Mouse (Mus musculus): ENCODE data around the gene Odf3. TPM values are rescaled to one million over a fixed set of nuclear protein-coding genes. Genes with fewer than 3 reads are reported as not detected.

The Odf3 gene
- polyA plus RNA-seq, 1 experiment, result not detected

DNA sequence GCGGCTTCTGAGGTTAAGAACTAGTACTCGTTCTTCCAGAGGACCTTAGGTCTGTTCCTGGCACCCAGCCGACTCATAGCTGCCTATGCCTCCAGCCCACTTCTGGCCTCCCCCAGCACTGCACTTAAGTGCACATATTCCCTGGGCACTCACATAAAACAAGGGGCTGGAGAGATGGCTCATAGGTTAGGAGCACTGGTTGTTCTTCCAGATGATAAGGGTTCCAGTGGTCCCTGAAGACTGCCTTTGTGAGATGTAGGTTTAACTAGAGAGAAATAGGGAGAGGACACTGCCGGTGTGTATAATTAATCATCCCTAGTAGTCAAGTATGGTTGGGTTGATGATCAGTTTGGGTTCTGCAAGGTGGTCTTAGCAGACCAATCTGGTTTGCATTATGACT is 24.9 kb upstream of the Odf3 start:
- no peaks in the 10 kb centered on the region for H3K4me1 ChIP-seq (ENCODE audit: control insufficient read depth, insufficient read depth, low read length)
- TF ChIP-seq CTCF (IDR thresholded peaks at IDR 0.05; ENCODE audit: low read depth, low read length) (no peak), POLR2A (IDR thresholded peaks at IDR 0.05; ENCODE audit: borderline replicate concordance, low read depth, low read length) (no peak)
- no peak overlapping the region for H3K27ac ChIP-seq (ENCODE audit: insufficient read depth, low read depth, low read length)
- H3K4me3 ChIP-seq (ENCODE audit: insufficient read depth, low read length), result no peak overlapping the region

DNA sequence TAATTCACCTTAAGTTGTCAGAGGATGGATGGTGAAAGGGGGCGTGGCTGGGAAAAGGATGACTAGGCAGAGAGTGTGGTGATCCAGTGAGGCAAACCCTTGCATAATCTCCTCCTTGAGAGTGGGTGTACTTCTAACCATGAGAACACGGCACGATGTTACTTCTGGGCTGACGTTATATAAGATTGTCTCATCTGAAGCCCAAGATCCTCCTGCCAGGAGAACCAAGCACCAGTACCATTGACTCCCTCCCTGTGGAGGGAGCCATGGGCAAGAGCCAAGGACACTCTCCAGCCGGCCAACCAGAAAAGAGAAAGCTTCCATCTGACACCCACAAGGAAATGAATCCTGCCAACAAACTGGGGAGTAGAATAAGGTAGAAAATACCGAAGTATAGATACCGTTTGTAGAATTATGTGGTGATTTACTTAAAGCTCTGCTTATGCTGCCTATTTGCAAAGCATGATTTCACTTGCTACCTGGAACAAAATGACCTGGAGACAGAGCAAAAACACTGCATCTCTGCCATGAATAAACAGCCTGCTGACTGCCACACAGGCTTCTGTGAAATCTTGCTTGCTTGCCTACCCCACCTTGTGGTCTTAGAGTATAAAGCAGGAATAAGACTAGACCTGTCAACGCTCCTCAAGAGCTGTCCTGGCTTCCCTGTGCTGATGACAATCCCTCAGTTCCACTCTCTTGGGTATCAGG is 19.3 kb upstream of the Odf3 start:
- Histone ChIP-seq H3K4me3 (ENCODE audit: insufficient read depth, low read length) (no peak overlapping the region), H3K27ac (ENCODE audit: insufficient read depth, low read depth, low read length) (no peak overlapping the region), H3K4me1 (ENCODE audit: control insufficient read depth, insufficient read depth, low read length) (peaks cover 16% of the 10 kb centered on the region)
- no peak for TF ChIP-seq POLR2A (IDR thresholded peaks at IDR 0.05; ENCODE audit: borderline replicate concordance, low read depth, low read length)
- no peak for TF ChIP-seq CTCF (IDR thresholded peaks at IDR 0.05; ENCODE audit: low read depth, low read length)

DNA sequence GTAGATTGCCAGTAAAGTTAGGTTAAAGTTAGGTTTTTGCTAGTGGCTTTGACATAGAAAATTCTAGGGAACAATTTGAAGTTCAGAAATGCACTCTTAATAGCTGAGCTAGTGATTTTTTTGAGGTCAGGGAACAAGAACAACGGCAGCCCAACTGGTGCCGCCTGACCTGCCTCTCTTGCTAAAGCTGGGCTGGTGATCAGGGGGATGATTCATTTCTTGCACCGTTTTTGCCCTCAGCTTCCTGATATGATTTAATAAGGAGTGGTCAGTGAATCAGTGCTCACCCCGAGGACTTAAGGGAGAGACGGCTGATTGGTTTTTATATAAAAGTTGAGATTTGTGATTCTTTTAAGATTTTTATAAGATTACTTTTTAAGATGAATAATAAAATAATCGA is 16.2 kb upstream of the Odf3 start:
- H3K27ac ChIP-seq (ENCODE audit: insufficient read depth, low read depth, low read length), result no peak overlapping the region
- no peak overlapping the region for H3K4me3 ChIP-seq (ENCODE audit: insufficient read depth, low read length)
- peaks cover 16% of the 10 kb centered on the region for H3K4me1 ChIP-seq (ENCODE audit: control insufficient read depth, insufficient read depth, low read length)
- TF ChIP-seq CTCF (IDR thresholded peaks at IDR 0.05; ENCODE audit: low read depth, low read length) (no peak), POLR2A (IDR thresholded peaks at IDR 0.05; ENCODE audit: borderline replicate concordance, low read depth, low read length) (no peak)

DNA sequence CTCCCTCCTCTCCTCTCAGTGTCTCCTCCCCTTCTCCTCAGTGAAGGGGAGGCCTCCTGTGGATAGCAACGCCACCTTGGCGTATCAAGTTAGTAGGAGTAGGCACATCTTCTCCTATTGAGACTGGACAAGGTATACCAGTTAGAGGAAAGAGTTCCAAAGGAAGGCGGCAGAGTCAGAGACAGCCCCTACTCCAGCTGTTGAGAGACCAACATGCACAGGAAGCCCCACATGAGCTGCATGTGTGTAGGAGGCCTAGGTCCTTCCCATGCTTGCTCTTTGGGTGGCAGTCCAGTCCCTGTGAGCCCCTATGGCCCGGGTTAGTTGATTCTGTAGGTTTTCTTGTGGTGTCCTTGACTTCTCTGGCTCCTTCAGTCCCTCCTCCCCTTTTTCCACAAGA is 14.3 kb upstream of the Odf3 start:
- peaks cover 16% of the 10 kb centered on the region for H3K4me1 ChIP-seq (ENCODE audit: control insufficient read depth, insufficient read depth, low read length)
- TF ChIP-seq POLR2A (IDR thresholded peaks at IDR 0.05; ENCODE audit: borderline replicate concordance, low read depth, low read length) (no peak), CTCF (IDR thresholded peaks at IDR 0.05; ENCODE audit: low read depth, low read length) (no peak)
- H3K4me3 ChIP-seq (ENCODE audit: insufficient read depth, low read length), result no peak overlapping the region
- H3K27ac ChIP-seq (ENCODE audit: insufficient read depth, low read depth, low read length), result no peak overlapping the region

DNA sequence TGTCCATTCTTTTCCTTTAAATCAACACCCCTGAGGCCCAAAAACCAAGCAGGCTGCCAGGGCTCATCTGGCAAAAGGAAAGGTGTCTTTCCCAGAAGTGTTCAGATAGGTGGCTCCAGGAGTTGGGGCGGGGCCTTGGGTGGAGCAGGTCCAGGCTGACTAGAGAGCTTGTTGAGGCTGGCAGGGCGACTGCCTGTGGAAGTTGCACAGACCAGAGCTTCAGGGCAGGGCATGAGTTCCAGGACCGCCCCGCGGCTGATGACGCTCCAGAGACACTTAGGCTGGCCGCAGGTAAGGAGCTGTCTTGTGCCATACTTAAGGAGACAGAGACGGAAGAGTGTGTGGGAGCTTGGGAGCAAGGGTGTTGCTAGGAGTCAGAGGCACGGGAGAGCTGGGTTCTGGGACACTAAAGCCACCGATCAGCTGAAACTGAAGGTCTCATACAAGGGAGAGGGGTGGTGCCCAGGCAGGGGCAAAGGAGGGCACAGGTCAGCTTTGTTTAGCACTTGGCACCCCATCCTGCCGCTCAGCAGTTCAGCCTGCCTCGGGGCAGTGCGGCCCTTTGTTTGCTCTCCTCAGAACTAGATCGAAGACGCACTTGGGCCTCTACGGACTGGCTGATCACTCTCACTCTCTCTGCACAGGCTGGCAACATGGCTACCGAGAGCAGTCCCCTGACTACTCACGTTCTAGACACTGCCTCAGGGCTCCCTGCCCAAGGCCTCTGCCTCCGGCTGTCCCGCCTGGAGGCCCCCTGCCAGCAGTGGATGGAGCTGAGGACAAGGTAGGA is 12.4 kb upstream of the Odf3 start, which contains the start of gene Urah:
TSS of gene Urah (plus strand) at position 51 of the 790 bp plus-strand sequence.
- H3K27ac ChIP-seq (ENCODE audit: insufficient read depth, low read depth, low read length), result no peak within 1 kb of the TSS
- peaks cover 12% of the 10 kb centered on the region for H3K4me1 ChIP-seq (ENCODE audit: control insufficient read depth, insufficient read depth, low read length)
- TF ChIP-seq POLR2A (IDR thresholded peaks at IDR 0.05; ENCODE audit: borderline replicate concordance, low read depth, low read length) (no peak), CTCF (IDR thresholded peaks at IDR 0.05; ENCODE audit: low read depth, low read length) (no peak)
- no peak within 1 kb of the TSS for H3K4me3 ChIP-seq (ENCODE audit: insufficient read depth, low read length)

DNA sequence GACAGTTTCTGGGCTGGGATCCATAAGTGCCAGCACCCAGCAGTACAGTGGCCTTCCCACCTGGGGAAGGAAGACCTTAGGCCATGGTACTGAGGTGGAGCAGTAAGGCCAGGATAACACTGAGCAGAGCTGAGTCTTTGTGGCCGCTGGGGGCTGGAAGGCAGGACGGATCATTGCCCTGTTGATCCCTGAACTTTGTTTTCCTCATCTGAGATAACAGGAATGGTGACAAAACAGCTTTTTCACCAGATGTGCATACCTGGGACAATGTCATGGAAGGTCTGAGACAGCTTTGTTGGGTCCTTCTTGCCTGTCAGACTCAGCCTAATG is 11.9 kb upstream of the Odf3 start:
- H3K4me3 ChIP-seq (ENCODE audit: insufficient read depth, low read length), result no peak overlapping the region
- peaks cover 7% of the 10 kb centered on the region for H3K4me1 ChIP-seq (ENCODE audit: control insufficient read depth, insufficient read depth, low read length)
- TF ChIP-seq POLR2A (IDR thresholded peaks at IDR 0.05; ENCODE audit: borderline replicate concordance, low read depth, low read length) (no peak), CTCF (IDR thresholded peaks at IDR 0.05; ENCODE audit: low read depth, low read length) (no peak)
- no peak overlapping the region for H3K27ac ChIP-seq (ENCODE audit: insufficient read depth, low read depth, low read length)

DNA sequence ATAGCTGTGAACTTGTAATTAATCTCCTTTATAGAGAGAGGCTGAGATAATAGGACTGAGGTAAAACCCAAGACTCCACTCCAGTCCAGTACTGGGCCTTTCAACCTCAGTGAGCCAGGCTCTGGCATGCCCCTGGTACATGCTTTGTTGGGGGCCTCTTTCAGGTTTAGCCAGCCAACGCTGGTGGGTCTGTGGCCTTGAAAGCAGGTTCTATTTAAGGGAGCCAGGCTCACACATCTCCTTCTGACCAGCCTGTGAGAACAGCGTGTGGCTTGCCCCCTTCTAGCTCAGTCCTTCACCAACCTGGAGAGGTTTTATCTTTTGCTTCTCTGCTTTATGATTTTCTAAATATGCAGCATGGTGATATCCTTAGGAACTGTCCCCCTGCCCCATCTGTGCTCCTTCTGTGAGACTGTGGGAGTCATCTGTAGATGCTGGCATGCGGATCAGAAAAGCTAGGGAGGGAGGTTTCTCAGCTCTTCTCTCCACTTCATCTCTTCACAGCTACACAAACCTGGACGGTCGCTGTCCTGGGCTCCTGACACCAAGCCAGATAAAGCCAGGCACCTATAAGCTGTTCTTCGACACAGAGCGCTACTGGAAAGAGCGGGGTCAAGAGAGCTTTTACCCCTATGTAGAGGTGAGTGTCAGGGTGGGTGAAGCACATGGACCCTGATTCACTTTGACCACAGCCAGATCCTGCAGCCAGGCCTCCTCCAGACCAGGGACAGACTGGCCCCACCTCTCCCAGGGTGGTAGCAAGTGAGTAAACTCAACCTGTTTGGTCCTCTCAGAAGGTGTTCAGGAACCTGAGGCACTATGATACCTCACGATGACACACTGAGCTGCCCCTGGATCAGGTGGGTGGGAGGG is 11.1 kb upstream of the Odf3 start:
- no peak overlapping the region for H3K27ac ChIP-seq (ENCODE audit: insufficient read depth, low read depth, low read length)
- H3K4me1 ChIP-seq (ENCODE audit: control insufficient read depth, insufficient read depth, low read length), result peaks cover 5% of the 10 kb centered on the region
- TF ChIP-seq CTCF (IDR thresholded peaks at IDR 0.05; ENCODE audit: low read depth, low read length) (no peak), POLR2A (IDR thresholded peaks at IDR 0.05; ENCODE audit: borderline replicate concordance, low read depth, low read length) (no peak)
- no peak overlapping the region for H3K4me3 ChIP-seq (ENCODE audit: insufficient read depth, low read length)

DNA sequence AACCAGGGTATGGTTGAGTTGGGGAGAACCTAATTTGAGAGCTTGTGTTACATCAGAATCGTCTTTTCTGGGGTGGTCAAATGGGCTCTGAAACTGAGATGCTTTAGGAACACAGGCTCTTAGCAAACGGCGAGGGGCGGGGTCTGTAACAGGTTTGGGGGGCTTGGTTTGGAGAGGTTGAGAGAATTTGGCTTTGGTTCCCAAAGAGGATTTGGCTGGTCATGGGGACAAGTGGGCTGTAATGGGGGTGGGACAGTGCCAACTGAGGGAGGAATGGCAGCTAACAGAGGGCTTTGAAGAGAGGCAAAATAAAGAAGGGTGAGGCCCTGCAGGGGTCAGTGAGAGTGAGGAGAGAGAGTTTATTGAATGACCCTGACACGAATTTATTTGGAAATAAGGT is 8.0 kb upstream of the Odf3 start:
- Histone ChIP-seq H3K4me1 (ENCODE audit: control insufficient read depth, insufficient read depth, low read length) (no peaks in the 10 kb centered on the region), H3K4me3 (ENCODE audit: insufficient read depth, low read length) (no peak overlapping the region), H3K27ac (ENCODE audit: insufficient read depth, low read depth, low read length) (no peak overlapping the region)
- TF ChIP-seq POLR2A (IDR thresholded peaks at IDR 0.05; ENCODE audit: borderline replicate concordance, low read depth, low read length) (no peak), CTCF (IDR thresholded peaks at IDR 0.05; ENCODE audit: low read depth, low read length) (no peak)

DNA sequence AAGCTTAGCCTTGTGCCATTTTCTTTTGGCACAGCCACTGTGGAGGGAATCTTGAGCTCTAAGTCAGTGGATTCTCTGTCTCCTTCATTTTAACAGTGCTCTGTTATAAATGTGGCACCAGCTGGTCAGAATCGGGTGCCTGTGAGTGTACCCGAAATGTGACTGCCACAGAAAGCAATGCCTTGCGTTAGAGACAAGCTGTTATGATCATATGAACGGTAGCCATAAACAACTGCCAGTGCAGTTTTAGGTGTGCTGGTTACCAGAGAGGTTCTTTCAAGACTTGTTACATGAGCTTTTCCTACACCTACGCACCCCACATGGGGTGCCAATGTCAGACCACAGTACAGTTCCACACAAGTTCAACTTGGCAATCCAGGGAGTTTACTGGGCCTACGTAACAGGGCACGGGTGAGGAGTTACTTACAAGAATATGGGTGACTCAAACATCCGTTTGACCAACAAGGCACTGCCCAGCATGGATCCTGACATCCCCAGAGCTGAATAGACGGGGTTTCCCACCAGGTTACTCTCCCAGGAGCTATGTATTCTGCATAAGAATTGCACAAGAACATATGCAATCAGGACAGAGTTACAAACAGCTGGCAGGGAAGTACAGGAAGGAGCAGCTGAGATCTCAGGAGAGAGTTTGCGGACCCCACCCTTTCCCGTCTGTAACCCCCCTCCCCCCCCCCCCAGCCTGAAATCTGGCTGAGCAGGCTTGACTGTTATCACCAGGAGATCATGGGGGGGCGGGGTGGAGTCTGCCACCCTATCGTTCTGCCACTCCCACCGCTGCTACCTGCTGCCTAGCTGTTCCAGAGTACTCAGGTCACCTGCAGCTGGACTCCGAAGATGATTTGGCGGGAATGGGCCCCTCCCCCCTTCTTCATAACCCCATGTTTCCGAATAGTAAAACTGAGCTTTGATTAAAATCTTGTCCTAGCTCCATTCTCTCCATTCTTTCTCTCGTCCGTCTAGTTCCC is 6.6 kb upstream of the Odf3 start:
- TF ChIP-seq CTCF (IDR thresholded peaks at IDR 0.05; ENCODE audit: low read depth, low read length) (no peak), POLR2A (IDR thresholded peaks at IDR 0.05; ENCODE audit: borderline replicate concordance, low read depth, low read length) (no peak)
- no peak overlapping the region for H3K27ac ChIP-seq (ENCODE audit: insufficient read depth, low read depth, low read length)
- no peak overlapping the region for H3K4me3 ChIP-seq (ENCODE audit: insufficient read depth, low read length)
- no peaks in the 10 kb centered on the region for H3K4me1 ChIP-seq (ENCODE audit: control insufficient read depth, insufficient read depth, low read length)

Data from bone marrow macrophage, adult 2 months (primary cell).